Mouse (Mus musculus) urinary bladder, postnatal 10 days (tissue): ENCODE results near the gene Hcfc2.
A peak's percentile ranks its signal among the peaks of the same experiment; 100 is the strongest.

Experiments used
- DNase-seq: peaks from one replicate; pipeline ENCODE4 v3.0.0; 2022; ENCODE audit warnings: low spot score

Hcfc2 gene

DNA sequence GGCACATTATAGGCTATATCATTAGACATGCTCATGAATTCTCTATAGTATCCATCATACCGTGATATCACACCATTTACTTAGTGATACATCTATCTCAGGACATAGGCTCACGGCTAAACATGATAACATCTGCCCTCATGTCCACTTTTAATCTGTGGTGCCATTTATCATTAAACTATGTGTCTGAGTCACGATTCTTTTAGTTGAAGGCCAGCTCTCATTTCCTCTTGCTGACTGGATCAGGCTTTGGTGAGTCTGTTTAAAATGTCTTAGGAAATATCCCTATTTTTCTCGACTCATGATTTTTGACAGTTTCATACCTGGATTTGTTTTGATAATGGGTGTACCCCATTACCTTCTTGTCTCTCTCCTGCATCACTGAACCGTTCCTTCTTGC, at the start of gene Hcfc2:
TSS of gene Hcfc2 (plus strand) at position 205 of the 400 bp plus-strand sequence.
- DNase-seq: no peak

GRCm38 (mm10) chr10:82647205-82647811, 48.7 kb upstream of the Hcfc2 start:
- no peak for DNase-seq

GRCm38 (mm10) chr10:82651221-82651620, 44.7 kb upstream of the Hcfc2 start:
- DNase-seq: no peak

DNA sequence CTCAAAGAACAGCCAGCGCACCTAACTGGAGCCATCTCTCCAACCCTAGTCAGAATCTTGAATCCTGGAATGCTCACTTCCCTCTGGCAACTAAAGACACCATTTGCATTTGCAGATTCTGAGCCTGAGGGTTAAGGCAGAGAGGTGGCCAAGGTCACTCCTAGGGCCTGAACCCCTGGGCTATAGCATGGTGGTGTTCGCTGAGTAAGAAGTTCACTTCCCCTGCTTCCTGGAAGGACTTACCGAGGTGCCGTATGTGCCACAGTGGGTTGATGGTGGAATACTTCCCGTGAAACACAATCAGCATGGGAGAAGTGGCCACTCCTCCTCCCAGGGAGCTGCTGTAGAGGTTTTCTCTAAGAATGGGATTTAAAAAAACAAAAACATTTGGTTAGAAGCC, 43.3 kb upstream of the Hcfc2 start:
- no peak for DNase-seq

DNA sequence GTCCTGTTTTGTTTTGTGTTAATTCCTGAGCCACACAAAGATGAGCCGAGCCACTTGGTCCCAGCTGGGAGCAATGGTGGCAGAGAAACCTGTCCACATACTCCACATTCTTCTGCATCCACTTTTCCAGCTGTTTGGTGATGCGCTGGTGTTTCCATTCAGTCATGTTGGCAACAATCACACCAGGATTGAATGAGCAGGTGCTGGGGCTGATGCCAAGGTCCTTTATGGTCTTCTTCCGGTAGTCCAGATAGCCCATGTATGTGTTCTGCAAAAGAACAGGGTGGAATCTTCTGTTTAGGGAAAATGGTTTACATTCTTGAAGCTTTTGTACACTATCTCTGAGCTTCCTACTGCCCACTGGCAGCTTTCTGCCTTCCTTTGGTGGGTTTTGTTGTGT, 41.4 kb upstream of the Hcfc2 start:
- no peak for DNase-seq

DNA sequence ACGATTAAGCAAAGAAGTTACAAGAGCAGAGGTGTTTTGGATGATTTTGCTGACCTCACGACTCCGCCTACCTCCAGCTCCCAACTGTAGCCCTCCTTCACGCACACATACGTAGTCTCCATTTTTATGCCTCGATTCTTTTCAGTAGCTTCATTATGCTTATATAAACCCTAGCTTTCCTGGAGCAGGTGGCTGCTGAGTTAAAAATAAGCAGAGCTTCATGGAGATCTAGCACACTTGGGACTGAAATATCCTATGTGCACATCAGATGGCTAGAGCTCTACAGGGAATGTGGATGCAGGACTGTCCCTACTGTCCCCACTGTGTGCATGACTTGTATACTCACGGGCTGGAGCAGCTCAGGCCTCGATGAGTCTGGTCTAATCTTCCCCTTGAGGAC, 34.1 kb upstream of the Hcfc2 start:
- no peak for DNase-seq

DNA sequence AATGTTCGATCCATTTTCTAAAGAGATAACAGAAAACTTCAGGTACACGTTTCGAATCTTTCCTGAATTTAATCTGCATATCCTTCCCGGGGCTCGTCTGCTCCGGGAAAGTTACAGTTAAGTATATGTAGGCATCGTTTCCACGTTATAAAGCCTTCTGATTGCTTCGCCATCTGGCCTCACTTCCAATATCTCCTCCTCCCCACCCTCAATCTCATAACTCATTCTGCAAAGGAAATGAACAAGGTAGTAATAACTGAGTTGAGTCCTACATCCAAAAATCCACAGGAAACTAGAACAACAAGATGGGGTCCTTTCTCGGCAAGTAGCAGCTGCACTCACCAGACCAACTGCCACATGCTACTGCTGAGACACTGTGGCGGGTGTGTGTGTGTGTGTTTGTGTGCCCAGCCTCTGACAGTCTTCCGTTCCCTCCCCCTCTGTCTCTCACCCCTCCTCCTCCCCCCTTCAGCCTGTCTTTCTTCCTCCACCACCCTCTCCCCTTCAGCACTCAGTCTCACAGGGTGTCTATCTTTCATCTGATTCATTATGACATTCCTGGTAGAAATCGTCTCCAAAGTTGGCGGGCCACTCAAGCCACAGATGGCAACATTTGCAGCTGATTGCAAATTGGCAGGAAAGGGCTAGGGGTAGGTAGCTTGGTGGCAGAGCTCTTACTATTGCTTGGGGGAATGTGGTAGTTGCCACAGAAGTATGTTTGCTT, 33.5 kb upstream of the Hcfc2 start:
- no peak for DNase-seq

- DNase-seq: no peak
These were observed 32.7 kb upstream of the Hcfc2 start for GRCm38 (mm10) chr10:82663289-82663688.

DNA sequence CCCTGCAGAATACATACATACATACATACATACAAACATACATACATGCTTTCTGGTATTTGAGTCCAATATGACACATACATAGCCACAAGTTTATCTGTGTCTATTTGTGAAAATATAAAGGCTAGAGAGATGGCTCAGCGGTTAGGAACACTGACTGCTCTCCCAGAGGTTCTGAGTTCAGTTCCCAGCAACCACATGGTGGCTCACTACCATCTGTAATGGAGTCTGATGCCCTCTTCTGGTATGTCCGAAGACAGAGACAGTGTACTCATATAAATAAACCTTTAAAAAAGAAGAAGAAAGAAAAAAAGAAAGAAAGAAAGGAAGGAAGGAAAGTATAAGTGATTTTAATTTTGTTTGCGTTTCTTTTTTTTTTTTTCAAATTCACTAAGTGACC, 30.0 kb upstream of the Hcfc2 start:
- no peak for DNase-seq

DNA sequence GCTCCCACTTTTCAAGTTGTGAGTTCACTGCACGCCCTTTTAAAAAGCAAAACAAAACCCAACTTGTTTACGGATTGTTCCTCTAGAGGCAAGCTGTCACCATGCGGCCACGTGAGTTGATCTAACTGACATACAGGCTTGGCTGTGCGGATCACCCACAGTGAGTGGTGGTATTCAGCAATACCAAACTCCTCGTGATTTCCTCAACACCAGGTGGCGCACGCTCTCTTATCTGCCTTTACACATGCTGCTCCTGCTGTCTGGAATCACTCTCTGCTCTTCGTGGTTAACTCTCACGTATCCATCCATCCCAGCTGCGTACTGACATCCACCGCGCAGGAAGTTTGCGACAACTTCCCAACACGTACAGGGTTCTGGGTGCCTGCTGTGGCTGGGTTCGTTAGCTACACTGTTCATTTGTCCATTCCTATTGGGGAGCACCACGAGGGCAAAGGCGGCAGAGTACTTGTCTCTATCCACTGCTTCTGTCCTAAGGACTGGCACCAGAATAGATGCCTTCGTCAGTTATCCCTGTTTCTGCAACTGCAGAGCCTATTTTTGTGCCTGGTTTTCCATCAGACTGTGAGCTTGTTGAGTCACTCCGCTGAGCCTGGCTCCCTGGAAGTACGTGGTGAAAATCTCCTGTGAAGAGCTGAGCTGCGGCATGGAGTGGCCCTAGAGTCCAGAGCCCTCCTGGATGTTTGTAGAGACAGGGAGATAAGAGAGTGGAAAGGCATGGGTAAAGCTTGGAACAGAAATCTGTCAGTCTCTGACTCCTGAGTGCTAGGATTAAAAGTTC, 29.3 kb upstream of the Hcfc2 start:
- DNase-seq: peak; percentile 43

GRCm38 (mm10) chr10:82670205-82670604, 25.8 kb upstream of the Hcfc2 start:
- DNase-seq: no peak

- no peak for DNase-seq
These were observed 19.0 kb upstream of the Hcfc2 start for GRCm38 (mm10) chr10:82676949-82677348.

DNA sequence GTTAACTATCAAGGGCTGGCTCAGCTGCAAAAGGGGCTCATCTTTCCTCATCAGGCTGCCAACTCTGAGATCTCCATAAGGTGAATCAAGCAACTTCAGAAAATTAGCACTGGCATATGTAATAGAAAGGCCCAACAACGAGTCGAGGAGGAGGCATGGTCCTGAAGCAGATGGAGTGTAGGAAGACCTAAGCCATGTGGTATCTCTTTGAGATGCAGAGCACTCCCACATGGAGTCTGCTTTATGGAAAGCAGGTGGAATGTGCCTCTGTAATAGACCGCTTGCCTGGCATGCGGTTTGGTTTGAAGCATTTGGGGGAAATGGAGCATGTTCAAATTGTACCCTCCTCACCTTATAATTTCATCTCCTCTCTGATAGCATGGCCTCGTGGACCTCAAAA, 15.2 kb upstream of the Hcfc2 start:
- no peak for DNase-seq

DNA sequence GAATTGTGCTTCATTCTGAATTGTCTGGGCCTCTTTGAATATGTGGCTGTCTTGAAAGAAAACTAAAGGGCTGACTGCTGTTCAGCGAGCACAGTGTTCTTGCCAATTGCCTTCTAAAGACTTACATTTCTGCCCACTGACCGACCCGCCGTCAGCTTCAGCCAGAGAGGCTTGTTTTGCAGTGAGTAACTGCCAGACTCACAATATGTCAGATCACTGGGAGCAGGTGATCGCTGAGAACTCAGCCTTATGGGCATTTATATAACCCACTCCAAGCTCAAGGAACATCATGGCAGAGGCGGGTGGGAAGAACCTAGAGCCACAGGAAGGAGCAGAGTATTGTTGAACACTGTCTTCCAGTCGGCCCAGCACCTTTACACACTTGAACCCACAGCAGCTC, 14.3 kb upstream of the Hcfc2 start:
- no peak for DNase-seq

DNA sequence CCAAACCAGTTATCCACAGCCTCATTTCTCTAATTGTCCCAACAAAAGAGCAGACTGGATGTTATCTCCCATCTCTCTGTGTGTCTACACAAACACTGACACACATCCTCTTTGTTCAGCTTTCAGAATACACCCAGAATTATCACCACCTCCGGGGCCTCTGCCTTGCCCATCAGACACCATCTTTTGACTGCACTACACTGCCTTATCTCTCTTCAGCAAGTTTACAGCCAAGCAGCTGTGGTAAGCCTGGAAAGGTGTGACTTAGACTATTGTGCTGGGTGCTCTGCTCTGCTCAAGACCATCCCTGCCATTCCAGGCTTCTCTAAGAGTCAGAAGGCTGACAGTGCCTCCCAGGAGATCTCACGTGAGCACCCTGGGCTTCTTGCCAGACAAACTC, 10.5 kb upstream of the Hcfc2 start:
- DNase-seq: no peak

GRCm38 (mm10) chr10:82689681-82690211, 6.2 kb upstream of the Hcfc2 start:
- DNase-seq: no peak

GRCm38 (mm10) chr10:82690494-82690893, 5.5 kb upstream of the Hcfc2 start, which contains the start of gene Glt8d2:
Glt8d2 (minus strand) TSS chr10:82690650.
- DNase-seq: no peak

DNA sequence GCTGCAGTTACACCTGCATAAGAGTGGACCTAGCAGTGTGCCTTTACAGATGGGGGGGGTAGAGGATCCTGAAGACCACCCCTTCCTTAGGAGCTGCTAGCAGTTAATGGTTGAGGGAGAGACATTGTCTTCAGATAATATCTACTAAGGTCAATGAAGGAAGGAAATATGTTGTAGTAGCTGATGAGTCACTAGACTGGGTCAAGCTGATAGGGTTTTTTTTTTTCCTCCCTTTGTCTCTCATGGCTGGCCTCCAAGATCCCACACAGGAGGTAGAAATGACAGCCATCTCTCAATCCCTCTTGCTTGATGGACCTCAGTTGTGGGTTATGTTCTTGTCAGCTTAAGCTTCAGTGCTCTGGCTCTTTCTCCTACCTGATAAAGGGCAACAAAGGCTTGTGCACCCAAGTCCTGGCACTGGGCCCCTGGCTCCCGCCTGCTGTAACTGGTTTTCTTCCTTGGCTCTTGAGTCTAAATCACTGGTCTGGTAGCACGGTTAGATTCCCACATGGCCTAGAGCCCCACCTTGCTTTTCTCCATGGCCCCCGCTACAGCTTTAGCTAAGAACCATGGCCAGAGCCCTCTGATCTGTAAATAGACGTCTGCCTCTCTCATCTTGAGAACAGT, 606 bp downstream of the Hcfc2 start:
- no peak for DNase-seq

GRCm38 (mm10) chr10:82697305-82697898, 1.4 kb downstream of the Hcfc2 start:
- DNase-seq: no peak

DNA sequence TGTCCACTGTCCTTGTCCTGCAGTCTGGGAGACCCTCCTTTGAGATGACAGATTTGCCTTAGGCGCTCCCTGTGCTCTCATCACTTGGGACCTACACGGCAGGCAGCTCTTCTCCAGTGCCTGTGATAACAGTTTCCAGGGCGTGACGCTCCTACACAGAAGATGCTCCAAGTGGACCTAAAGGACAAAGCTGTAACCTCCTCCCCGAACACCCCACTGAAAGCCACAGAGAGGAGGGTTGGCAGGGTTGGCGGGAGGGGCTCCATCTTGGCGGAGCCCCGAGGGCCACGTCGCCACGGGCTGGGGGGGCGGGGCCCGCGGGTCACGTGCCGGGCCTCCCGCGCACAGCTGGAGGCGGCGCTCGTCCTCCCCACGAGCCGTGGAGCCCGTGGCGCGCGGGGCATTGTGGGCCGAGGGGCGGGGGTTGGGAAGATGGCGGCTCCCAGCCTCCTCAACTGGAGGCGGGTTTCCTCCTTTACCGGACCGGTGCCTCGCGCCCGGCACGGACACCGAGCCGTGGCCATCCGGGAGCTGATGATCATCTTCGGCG, 2.8 kb downstream of the Hcfc2 start:
- DNase-seq: peak; percentile 62

GRCm38 (mm10) chr10:82699296-82699941, 3.5 kb downstream of the Hcfc2 start:
- no peak for DNase-seq
